Mouse (Mus musculus): ENCODE measurements around the gene Fkbp9. TPM values are rescaled to one million over a fixed set of nuclear protein-coding genes. Genes with fewer than 3 reads are reported as not detected.

The Fkbp9 gene
- polyA plus RNA-seq, 1 experiment from 2014 or later, result 27.5 TPM

GRCm38 (mm10) chr6:56797311-56798151 lies 34.3 kb upstream of the Fkbp9 start, which contains the start of gene Kbtbd2:
TSS of gene Kbtbd2 (minus strand) at chr6:56797813.
- H3K27me3 ChIP-seq (replicated peaks; ENCODE audit: control insufficient read depth, insufficient read depth, low read length), result no peaks in the 10 kb centered on the region
- peak within 1 kb of the TSS; percentile 94 for H3K4me2 ChIP-seq (ENCODE audit: low read length)
- H3K27ac ChIP-seq (ENCODE audit: low read length), result peak within 1 kb of the TSS; percentile 99
- ATAC-seq, result peak; percentile 94
- peaks cover 26% of the 10 kb centered on the region for H3K4me1 ChIP-seq (replicated peaks; ENCODE audit: control insufficient read depth, insufficient read depth, low read length)
- peak within 1 kb of the TSS; percentile 93 for H3K9ac ChIP-seq (replicated peaks; ENCODE audit: low read depth, low read length)
- H3K36me3 ChIP-seq (ENCODE audit: control insufficient read depth, insufficient read depth), result no peaks in the 10 kb centered on the region
- WGBS, result under 1% methylated on average over 94 of the region's 98 CpGs
- H3K4me3 ChIP-seq (replicated peaks; ENCODE audit: low read length), result peak within 1 kb of the TSS; percentile 57
- H3K9me3 ChIP-seq (ENCODE audit: control insufficient read depth, low read length), result no peaks in the 10 kb centered on the region

- Histone ChIP-seq H3K36me3 (ENCODE audit: control insufficient read depth, insufficient read depth) (no peaks in the 10 kb centered on the region), H3K9ac (replicated peaks; ENCODE audit: low read depth, low read length) (peak overlapping the region; percentile 93), H3K27me3 (replicated peaks; ENCODE audit: control insufficient read depth, insufficient read depth, low read length) (no peaks in the 10 kb centered on the region), H3K4me1 (replicated peaks; ENCODE audit: control insufficient read depth, insufficient read depth, low read length) (peaks cover 26% of the 10 kb centered on the region), H3K4me3 (replicated peaks; ENCODE audit: low read length) (peak overlapping the region; percentile 57), H3K9me3 (ENCODE audit: control insufficient read depth, low read length) (no peaks in the 10 kb centered on the region), H3K4me2 (ENCODE audit: low read length) (peak overlapping the region; percentile 84), H3K27ac (ENCODE audit: low read length) (peak overlapping the region; percentile 99)
- 18% methylated on average over 8 of the region's 8 CpGs for WGBS
- ATAC-seq, result no peak
These were observed 33.8 kb upstream of the Fkbp9 start for GRCm38 (mm10) chr6:56798152-56798465.

GRCm38 (mm10) chr6:56805026-56805425 lies 26.8 kb upstream of the Fkbp9 start:
- 66% methylated on average over 4 of the region's 4 CpGs for WGBS
- Histone ChIP-seq H3K36me3 (ENCODE audit: control insufficient read depth, insufficient read depth) (no peaks in the 10 kb centered on the region), H3K9me3 (ENCODE audit: control insufficient read depth, low read length) (no peaks in the 10 kb centered on the region), H3K9ac (replicated peaks; ENCODE audit: low read depth, low read length) (no peak overlapping the region), H3K27me3 (replicated peaks; ENCODE audit: control insufficient read depth, insufficient read depth, low read length) (0 out of 2 replicates have a peak, but pooled peaks cover 2% of the 10 kb centered on the region), H3K4me1 (replicated peaks; ENCODE audit: control insufficient read depth, insufficient read depth, low read length) (no peaks in the 10 kb centered on the region), H3K4me3 (replicated peaks; ENCODE audit: low read length) (no peak overlapping the region), H3K4me2 (ENCODE audit: low read length) (no peak overlapping the region), H3K27ac (ENCODE audit: low read length) (no peak overlapping the region)
- no peak for ATAC-seq

- Histone ChIP-seq H3K27me3 (replicated peaks; ENCODE audit: control insufficient read depth, insufficient read depth, low read length) (0 out of 2 replicates have a peak, but pooled peaks cover 2% of the 10 kb centered on the region), H3K36me3 (ENCODE audit: control insufficient read depth, insufficient read depth) (no peaks in the 10 kb centered on the region), H3K27ac (ENCODE audit: low read length) (no peak overlapping the region), H3K4me3 (replicated peaks; ENCODE audit: low read length) (no peak overlapping the region), H3K9ac (replicated peaks; ENCODE audit: low read depth, low read length) (no peak overlapping the region), H3K9me3 (ENCODE audit: control insufficient read depth, low read length) (no peaks in the 10 kb centered on the region), H3K4me1 (replicated peaks; ENCODE audit: control insufficient read depth, insufficient read depth, low read length) (no peaks in the 10 kb centered on the region), H3K4me2 (ENCODE audit: low read length) (no peak overlapping the region)
- no peak for ATAC-seq
- 65% methylated on average over 2 of the region's 2 CpGs for WGBS
These were observed 25.7 kb upstream of the Fkbp9 start for GRCm38 (mm10) chr6:56806195-56806594.

GRCm38 (mm10) chr6:56808656-56809055 lies 23.2 kb upstream of the Fkbp9 start:
- Histone ChIP-seq H3K4me3 (replicated peaks; ENCODE audit: low read length) (no peak overlapping the region), H3K27ac (ENCODE audit: low read length) (no peak overlapping the region), H3K4me1 (replicated peaks; ENCODE audit: control insufficient read depth, insufficient read depth, low read length) (peaks cover 4% of the 10 kb centered on the region), H3K27me3 (replicated peaks; ENCODE audit: control insufficient read depth, insufficient read depth, low read length) (0 out of 2 replicates have a peak, but pooled peaks cover 2% of the 10 kb centered on the region), H3K9ac (replicated peaks; ENCODE audit: low read depth, low read length) (no peak overlapping the region), H3K4me2 (ENCODE audit: low read length) (no peak overlapping the region), H3K36me3 (ENCODE audit: control insufficient read depth, insufficient read depth) (no peaks in the 10 kb centered on the region), H3K9me3 (ENCODE audit: control insufficient read depth, low read length) (no peaks in the 10 kb centered on the region)
- WGBS, result 13% methylated on average over 3 of the region's 3 CpGs
- ATAC-seq, result peak; percentile 96

- no peaks in the 10 kb centered on the region for H3K9me3 ChIP-seq (ENCODE audit: control insufficient read depth, low read length)
- no peaks in the 10 kb centered on the region for H3K27me3 ChIP-seq (replicated peaks; ENCODE audit: control insufficient read depth, insufficient read depth, low read length)
- peak; percentile 39; the same call in 1 of the 2 replicates for ATAC-seq
- H3K27ac ChIP-seq (ENCODE audit: low read length), result no peak overlapping the region
- 34% methylated on average over 2 of the region's 2 CpGs for WGBS
- no peak overlapping the region for H3K9ac ChIP-seq (replicated peaks; ENCODE audit: low read depth, low read length)
- H3K4me2 ChIP-seq (ENCODE audit: low read length), result no peak overlapping the region
- H3K4me1 ChIP-seq (replicated peaks; ENCODE audit: control insufficient read depth, insufficient read depth, low read length), result peaks cover 4% of the 10 kb centered on the region
- H3K4me3 ChIP-seq (replicated peaks; ENCODE audit: low read length), result no peak overlapping the region
- H3K36me3 ChIP-seq (ENCODE audit: control insufficient read depth, insufficient read depth), result no peaks in the 10 kb centered on the region
These were observed 18.5 kb upstream of the Fkbp9 start for GRCm38 (mm10) chr6:56813332-56813731.

GRCm38 (mm10) chr6:56818436-56819123 lies 13.3 kb upstream of the Fkbp9 start:
- H3K27me3 ChIP-seq (replicated peaks; ENCODE audit: control insufficient read depth, insufficient read depth, low read length), result no peaks in the 10 kb centered on the region
- H3K27ac ChIP-seq (ENCODE audit: low read length), result no peak overlapping the region
- H3K4me3 ChIP-seq (replicated peaks; ENCODE audit: low read length), result no peak overlapping the region
- no peak overlapping the region for H3K4me2 ChIP-seq (ENCODE audit: low read length)
- H3K36me3 ChIP-seq (ENCODE audit: control insufficient read depth, insufficient read depth), result no peaks in the 10 kb centered on the region
- H3K4me1 ChIP-seq (replicated peaks; ENCODE audit: control insufficient read depth, insufficient read depth, low read length), result no peaks in the 10 kb centered on the region
- H3K9me3 ChIP-seq (ENCODE audit: control insufficient read depth, low read length), result no peaks in the 10 kb centered on the region
- 73% methylated on average over 5 of the region's 5 CpGs for WGBS
- no peak overlapping the region for H3K9ac ChIP-seq (replicated peaks; ENCODE audit: low read depth, low read length)
- ATAC-seq, result no peak

- no peaks in the 10 kb centered on the region for H3K27me3 ChIP-seq (replicated peaks; ENCODE audit: control insufficient read depth, insufficient read depth, low read length)
- H3K9me3 ChIP-seq (ENCODE audit: control insufficient read depth, low read length), result no peaks in the 10 kb centered on the region
- WGBS, result 87% methylated on average over 2 of the region's 2 CpGs
- ATAC-seq, result no peak
- H3K4me2 ChIP-seq (ENCODE audit: low read length), result no peak overlapping the region
- H3K36me3 ChIP-seq (ENCODE audit: control insufficient read depth, insufficient read depth), result no peaks in the 10 kb centered on the region
- no peak overlapping the region for H3K4me3 ChIP-seq (replicated peaks; ENCODE audit: low read length)
- H3K9ac ChIP-seq (replicated peaks; ENCODE audit: low read depth, low read length), result no peak overlapping the region
- H3K4me1 ChIP-seq (replicated peaks; ENCODE audit: control insufficient read depth, insufficient read depth, low read length), result no peaks in the 10 kb centered on the region
- no peak overlapping the region for H3K27ac ChIP-seq (ENCODE audit: low read length)
These were observed 12.8 kb upstream of the Fkbp9 start for GRCm38 (mm10) chr6:56819124-56819487.

- Histone ChIP-seq H3K27ac (ENCODE audit: low read length) (no peak overlapping the region), H3K4me1 (replicated peaks; ENCODE audit: control insufficient read depth, insufficient read depth, low read length) (no peaks in the 10 kb centered on the region), H3K27me3 (replicated peaks; ENCODE audit: control insufficient read depth, insufficient read depth, low read length) (no peaks in the 10 kb centered on the region), H3K9ac (replicated peaks; ENCODE audit: low read depth, low read length) (no peak overlapping the region), H3K4me2 (ENCODE audit: low read length) (no peak overlapping the region), H3K9me3 (ENCODE audit: control insufficient read depth, low read length) (no peaks in the 10 kb centered on the region), H3K4me3 (replicated peaks; ENCODE audit: low read length) (no peak overlapping the region), H3K36me3 (ENCODE audit: control insufficient read depth, insufficient read depth) (no peaks in the 10 kb centered on the region)
- ATAC-seq, result no peak
- WGBS, result 66% methylated on average over 3 of the region's 3 CpGs
These were observed 6.2 kb upstream of the Fkbp9 start for GRCm38 (mm10) chr6:56825657-56826056.

Measured in forebrain, embryonic 16.5 days (tissue).